Mouse (Mus musculus): ENCODE measurements around the gene Parvg.

DNA sequence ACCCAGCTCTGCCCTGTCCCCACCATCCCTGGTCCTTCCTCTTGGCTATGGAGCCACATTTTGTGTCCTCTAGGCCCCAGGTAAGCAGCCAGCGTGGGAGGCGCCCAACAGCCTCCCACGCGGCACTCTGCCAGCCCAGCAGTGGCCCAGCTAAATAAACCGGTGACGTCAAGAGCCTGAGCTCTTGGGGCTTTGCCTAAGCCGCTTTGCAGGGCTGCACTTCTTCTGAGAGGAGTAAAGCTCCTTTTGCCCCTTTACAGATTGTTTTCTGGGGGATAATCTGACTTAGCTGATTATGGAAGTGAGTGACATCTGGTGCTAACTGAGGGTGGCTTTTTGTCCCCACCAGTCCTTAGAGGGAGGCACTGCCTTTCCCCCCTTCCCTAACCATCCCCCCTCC is 22.8 kb upstream of the Parvg start:
- TF ChIP-seq CTCF (IDR thresholded peaks at IDR 0.05; ENCODE audit: control insufficient read depth, insufficient read depth, low read length) = no peak
- no peak for TF ChIP-seq POLR2A (IDR thresholded peaks at IDR 0.05; ENCODE audit: borderline replicate concordance, control insufficient read depth, low read depth, low read length)

All from bone marrow, adult 2 months (tissue).